Mouse (Mus musculus): ENCODE data around the gene Gnmt. TPM values are rescaled to one million over a fixed set of nuclear protein-coding genes. Genes with fewer than 3 reads are reported as not detected.

Gene Gnmt
- total and polyA plus RNA-seq, 3 experiments, result 0.62 to 1.6 TPM; not detected in 1

DNA sequence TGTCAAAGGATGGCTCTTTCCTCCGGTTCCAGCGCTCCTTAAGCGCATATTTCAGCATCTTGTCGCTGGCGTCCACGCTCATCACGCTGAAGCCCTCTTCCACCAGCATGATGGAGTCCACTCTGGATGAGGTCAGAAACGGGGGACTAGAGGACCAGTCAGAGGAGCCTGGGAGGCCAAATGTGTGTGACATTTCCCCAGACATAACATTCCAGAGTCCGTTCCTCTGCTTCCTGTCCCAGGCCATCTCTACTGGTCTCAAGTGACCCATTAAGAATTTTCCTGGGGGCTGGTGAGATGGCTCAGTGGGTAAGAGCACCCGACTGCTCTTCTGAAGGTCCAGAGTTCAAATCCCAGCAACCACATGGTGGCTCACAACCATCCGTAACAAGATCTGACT lies 1.7 kb downstream of the Gnmt start:
- no peak overlapping the region for H3K27ac ChIP-seq (ENCODE audit: control insufficient read depth, low read depth, low read length)
- H3K27me3 ChIP-seq (ENCODE audit: control insufficient read depth in 1 of 2, insufficient read depth in 2 of 2, low read length in 2 of 2), result no peaks in the 10 kb centered on the region
- H3K79me2 ChIP-seq (ENCODE audit: control insufficient read depth, insufficient read depth, low read length, poor library complexity), result no peaks in the 10 kb centered on the region
- no peaks in the 10 kb centered on the region for H3K4me1 ChIP-seq (ENCODE audit: control insufficient read depth in 1 of 2, insufficient read depth in 2 of 2, low read length in 2 of 2)
- H3K9ac ChIP-seq (ENCODE audit: control insufficient read depth, low read depth, low read length, poor library complexity, severe bottlenecking), result no peak overlapping the region
- TF ChIP-seq POLR2AphosphoS2 (IDR thresholded peaks at IDR 0.05; ENCODE audit: low read length) (no peak), TBP (IDR thresholded peaks at IDR 0.05; ENCODE audit: low read depth, low read length) (0 out of 2 replicates have a peak, but pooled peaks have one; percentile 62)
- no peak for DNase-seq (ENCODE audit: low read depth, low spot score)
- no peaks in the 10 kb centered on the region for H3K36me3 ChIP-seq (ENCODE audit: control insufficient read depth in 1 of 2, insufficient read depth in 2 of 2, low read length in 2 of 2)
- H3K9me3 ChIP-seq (replicated peaks; ENCODE audit: insufficient read depth, low read length), result no peaks in the 10 kb centered on the region
- H3K4me3 ChIP-seq (ENCODE audit: control insufficient read depth in 1 of 2, insufficient read depth in 1 of 2, low read depth in 2 of 2, low read length in 2 of 2), result no peak overlapping the region

GRCm38 (mm10) chr17:46725731-46726645 lies 3.0 kb downstream of the Gnmt start:
- Histone ChIP-seq H3K4me1 (ENCODE audit: control insufficient read depth in 1 of 2, insufficient read depth in 2 of 2, low read length in 2 of 2) (no peaks in the 10 kb centered on the region), H3K27me3 (ENCODE audit: control insufficient read depth in 1 of 2, insufficient read depth in 2 of 2, low read length in 2 of 2) (no peaks in the 10 kb centered on the region), H3K27ac (ENCODE audit: control insufficient read depth, low read depth, low read length) (no peak overlapping the region), H3K9me3 (replicated peaks; ENCODE audit: insufficient read depth, low read length) (no peaks in the 10 kb centered on the region), H3K79me2 (ENCODE audit: control insufficient read depth, insufficient read depth, low read length, poor library complexity) (no peaks in the 10 kb centered on the region), H3K9ac (ENCODE audit: control insufficient read depth, low read depth, low read length, poor library complexity, severe bottlenecking) (no peak overlapping the region), H3K36me3 (ENCODE audit: control insufficient read depth in 1 of 2, insufficient read depth in 2 of 2, low read length in 2 of 2) (no peaks in the 10 kb centered on the region), H3K4me3 (ENCODE audit: control insufficient read depth in 1 of 2, insufficient read depth in 1 of 2, low read depth in 2 of 2, low read length in 2 of 2) (no peak overlapping the region)
- TF ChIP-seq ZMIZ1 (IDR thresholded peaks at IDR 0.05; ENCODE audit: low read depth, low read length) (no peak), POLR2A (IDR thresholded peaks at IDR 0.05; ENCODE audit: control insufficient read depth in 1 of 2, insufficient read depth in 1 of 2, low read depth in 1 of 2, low read length in 2 of 2, poor library complexity in 1 of 2) (no peak), HCFC1 (IDR thresholded peaks at IDR 0.05; ENCODE audit: low read depth, low read length) (no peak)
- no peak for DNase-seq (ENCODE audit: low read depth, low spot score)

DNA sequence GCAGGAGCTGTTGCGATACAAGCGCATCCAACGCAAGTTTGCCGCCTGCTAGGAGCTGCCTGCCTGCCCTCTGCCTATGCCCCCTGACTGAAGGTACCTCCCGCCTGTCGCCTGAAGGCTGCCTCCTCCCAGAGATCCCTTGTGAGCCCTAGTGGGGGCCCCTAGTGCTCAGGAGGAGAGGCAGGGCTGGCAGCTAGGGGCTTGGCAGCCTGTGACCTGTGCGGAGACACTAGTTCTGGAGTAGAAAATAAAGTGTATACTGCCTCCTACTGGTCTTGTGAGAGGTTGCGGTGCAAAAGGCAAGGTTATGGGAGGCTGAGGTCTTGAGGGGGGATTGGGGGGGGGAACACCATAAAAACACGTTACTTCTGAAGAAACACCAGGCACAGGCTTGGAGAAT lies 3.7 kb downstream of the Gnmt start:
- Histone ChIP-seq H3K4me3 (ENCODE audit: control insufficient read depth in 1 of 2, insufficient read depth in 1 of 2, low read depth in 2 of 2, low read length in 2 of 2) (no peak overlapping the region), H3K27ac (ENCODE audit: control insufficient read depth, low read depth, low read length) (no peak overlapping the region), H3K79me2 (ENCODE audit: control insufficient read depth, insufficient read depth, low read length, poor library complexity) (no peaks in the 10 kb centered on the region), H3K27me3 (ENCODE audit: control insufficient read depth in 1 of 2, insufficient read depth in 2 of 2, low read length in 2 of 2) (no peaks in the 10 kb centered on the region), H3K9me3 (replicated peaks; ENCODE audit: insufficient read depth, low read length) (no peaks in the 10 kb centered on the region), H3K9ac (ENCODE audit: control insufficient read depth, low read depth, low read length, poor library complexity, severe bottlenecking) (no peak overlapping the region), H3K36me3 (ENCODE audit: control insufficient read depth in 1 of 2, insufficient read depth in 2 of 2, low read length in 2 of 2) (no peaks in the 10 kb centered on the region), H3K4me1 (ENCODE audit: control insufficient read depth in 1 of 2, insufficient read depth in 2 of 2, low read length in 2 of 2) (no peaks in the 10 kb centered on the region)
- peak; percentile 58 for DNase-seq (ENCODE audit: low read depth, low spot score)
- TF ChIP-seq RAD21 (IDR thresholded peaks at IDR 0.05; ENCODE audit: low read depth, low read length), result peak; percentile 67
- peak; percentile 41; the same call in 1 of the 2 replicates for TF ChIP-seq ZC3H11A (IDR thresholded peaks at IDR 0.05; ENCODE audit: low read depth, low read length)
- peak; percentile 53 to 73 (median 70) for TF ChIP-seq CTCF (IDR thresholded peaks at IDR 0.05 in 2 of 3, conservative IDR thresholded peaks at IDR 0.05 in 1 of 3; ENCODE audit: control insufficient read depth in 1 of 3, insufficient read depth in 1 of 3, low read depth in 2 of 3, low read length in 3 of 3, poor library complexity in 1 of 3, severe bottlenecking in 1 of 3)
- peak; percentile 57 for TF ChIP-seq SMC3 (IDR thresholded peaks at IDR 0.05; ENCODE audit: low read depth, low read length)
- no peak for TF ChIP-seq ZKSCAN1 (IDR thresholded peaks at IDR 0.05; ENCODE audit: low read depth, low read length)
- TF ChIP-seq USF1 (IDR thresholded peaks at IDR 0.05; ENCODE audit: low read depth, low read length), result no peak
